Mouse (Mus musculus): ENCODE results near the gene Gm43738. TPM values are rescaled to one million over a fixed set of nuclear protein-coding genes. Genes with fewer than 3 reads are reported as not detected.
A peak's percentile ranks its signal among the peaks of the same experiment; 100 is the strongest.

Gene Gm43738
- polyA plus RNA-seq, 1 experiment from 2014 or later, result not detected

- H3K36me3 ChIP-seq (ENCODE audit: control insufficient read depth, insufficient read depth, low read length), result peaks cover 25% of the 10 kb centered on the region; the same call in 1 of the 2 replicates
Observed at GRCm38 (mm10) chr3:89094021-89094420, 6.9 kb downstream of the Gm43738 start.

GRCm38 (mm10) chr3:89093175-89093574 is 7.7 kb downstream of the Gm43738 start, which contains the start of gene Rusc1:
Gene Rusc1 (minus strand): TSS chr3:89093311.
- Histone ChIP-seq H3K4me3 (ENCODE audit: low read depth, low read length) (peak within 1 kb of the TSS; percentile 73), H3K9me3 (ENCODE audit: control insufficient read depth, low read length) (no peaks in the 10 kb centered on the region), H3K9ac (ENCODE audit: low read depth, low read length) (peak within 1 kb of the TSS; percentile 39), H3K36me3 (ENCODE audit: control insufficient read depth, insufficient read depth, low read length) (peaks cover 20% of the 10 kb centered on the region; the same call in 1 of the 2 replicates), H3K4me1 (replicated peaks; ENCODE audit: control insufficient read depth, insufficient read depth, low read length) (peaks cover 30% of the 10 kb centered on the region), H3K27me3 (replicated peaks; ENCODE audit: control insufficient read depth, insufficient read depth, low read length) (peaks cover 22% of the 10 kb centered on the region), H3K27ac (ENCODE audit: low read depth, low read length) (no peak within 1 kb of the TSS), H3K4me2 (peak within 1 kb of the TSS; percentile 100)
- peak; percentile 52 for ATAC-seq (replicated peaks; ENCODE audit: low FRiP score)
- 4% methylated on average over 18 of the region's 18 CpGs for WGBS
- peak; percentile 77 for DNase-seq (ENCODE audit: low spot score)

More at GRCm38 (mm10) chr3:89094021-89094420, 6.9 kb downstream of the Gm43738 start:
- 84% methylated on average over 10 of the region's 10 CpGs for WGBS
- DNase-seq (ENCODE audit: low spot score) (no peak), ATAC-seq (replicated peaks; ENCODE audit: low FRiP score) (no peak)
- Histone ChIP-seq H3K9me3 (ENCODE audit: control insufficient read depth, low read length) (no peaks in the 10 kb centered on the region), H3K4me3 (ENCODE audit: low read depth, low read length) (no peak overlapping the region), H3K4me2 (no peak overlapping the region), H3K27ac (ENCODE audit: low read depth, low read length) (no peak overlapping the region), H3K4me1 (replicated peaks; ENCODE audit: control insufficient read depth, insufficient read depth, low read length) (peaks cover 23% of the 10 kb centered on the region), H3K27me3 (replicated peaks; ENCODE audit: control insufficient read depth, insufficient read depth, low read length) (peaks cover 22% of the 10 kb centered on the region), H3K9ac (ENCODE audit: low read depth, low read length) (no peak overlapping the region)

- H3K4me3 ChIP-seq (ENCODE audit: low read depth, low read length), result peak overlapping the region; percentile 73
- WGBS, result 26% methylated on average over 11 of the region's 11 CpGs
- no peaks in the 10 kb centered on the region for H3K9me3 ChIP-seq (ENCODE audit: control insufficient read depth, low read length)
- H3K27me3 ChIP-seq (replicated peaks; ENCODE audit: control insufficient read depth, insufficient read depth, low read length), result peaks cover 22% of the 10 kb centered on the region
- ATAC-seq (replicated peaks; ENCODE audit: low FRiP score), result no peak
- H3K27ac ChIP-seq (ENCODE audit: low read depth, low read length), result no peak overlapping the region
- peak overlapping the region; percentile 59 for H3K4me2 ChIP-seq
- no peak for DNase-seq (ENCODE audit: low spot score)
- peak overlapping the region; percentile 39 for H3K9ac ChIP-seq (ENCODE audit: low read depth, low read length)
- peaks cover 17% of the 10 kb centered on the region; the same call in 1 of the 2 replicates for H3K36me3 ChIP-seq (ENCODE audit: control insufficient read depth, insufficient read depth, low read length)
- H3K4me1 ChIP-seq (replicated peaks; ENCODE audit: control insufficient read depth, insufficient read depth, low read length), result peaks cover 34% of the 10 kb centered on the region
Observed at GRCm38 (mm10) chr3:89092509-89093090, 8.3 kb downstream of the Gm43738 start.

GRCm38 (mm10) chr3:89091811-89092508 is 8.9 kb downstream of the Gm43738 start:
- no peak for ATAC-seq (replicated peaks; ENCODE audit: low FRiP score)
- Histone ChIP-seq H3K4me1 (replicated peaks; ENCODE audit: control insufficient read depth, insufficient read depth, low read length) (peaks cover 35% of the 10 kb centered on the region), H3K27ac (ENCODE audit: low read depth, low read length) (no peak overlapping the region), H3K9ac (ENCODE audit: low read depth, low read length) (peak overlapping the region; percentile 65), H3K27me3 (replicated peaks; ENCODE audit: control insufficient read depth, insufficient read depth, low read length) (peaks cover 22% of the 10 kb centered on the region), H3K4me2 (peak overlapping the region; percentile 100), H3K36me3 (ENCODE audit: control insufficient read depth, insufficient read depth, low read length) (peaks cover 13% of the 10 kb centered on the region), H3K4me3 (ENCODE audit: low read depth, low read length) (peak overlapping the region; percentile 73), H3K9me3 (ENCODE audit: control insufficient read depth, low read length) (no peaks in the 10 kb centered on the region)
- no peak for DNase-seq (ENCODE audit: low spot score)
- WGBS, result 14% methylated on average over 20 of the region's 20 CpGs

GRCm38 (mm10) chr3:89090694-89091655 is 9.9 kb downstream of the Gm43738 start:
- Histone ChIP-seq H3K9ac (ENCODE audit: low read depth, low read length) (peak overlapping the region; percentile 65), H3K4me1 (replicated peaks; ENCODE audit: control insufficient read depth, insufficient read depth, low read length) (peaks cover 35% of the 10 kb centered on the region), H3K36me3 (ENCODE audit: control insufficient read depth, insufficient read depth, low read length) (peaks cover 7% of the 10 kb centered on the region), H3K9me3 (ENCODE audit: control insufficient read depth, low read length) (no peaks in the 10 kb centered on the region), H3K4me2 (peak overlapping the region; percentile 100), H3K27me3 (replicated peaks; ENCODE audit: control insufficient read depth, insufficient read depth, low read length) (peaks cover 22% of the 10 kb centered on the region), H3K27ac (ENCODE audit: low read depth, low read length) (peak overlapping the region; percentile 70), H3K4me3 (ENCODE audit: low read depth, low read length) (peak overlapping the region; percentile 73)
- DNase-seq (ENCODE audit: low spot score) (peak; percentile 88), ATAC-seq (replicated peaks; ENCODE audit: low FRiP score) (peak; percentile 52)
- under 1% methylated on average over 68 of the region's 74 CpGs for WGBS

- DNase-seq (ENCODE audit: low spot score) (peak; percentile 86), ATAC-seq (replicated peaks; ENCODE audit: low FRiP score) (peak; percentile 85)
- Histone ChIP-seq H3K27ac (ENCODE audit: low read depth, low read length) (peak overlapping the region; percentile 70), H3K9me3 (ENCODE audit: control insufficient read depth, low read length) (no peaks in the 10 kb centered on the region), H3K27me3 (replicated peaks; ENCODE audit: control insufficient read depth, insufficient read depth, low read length) (peaks cover 22% of the 10 kb centered on the region), H3K4me1 (replicated peaks; ENCODE audit: control insufficient read depth, insufficient read depth, low read length) (peaks cover 35% of the 10 kb centered on the region), H3K9ac (ENCODE audit: low read depth, low read length) (peak overlapping the region; percentile 65), H3K4me2 (peak overlapping the region; percentile 100), H3K36me3 (ENCODE audit: control insufficient read depth, insufficient read depth, low read length) (peaks cover 2% of the 10 kb centered on the region; the same call in 1 of the 2 replicates), H3K4me3 (ENCODE audit: low read depth, low read length) (peak overlapping the region; percentile 73)
- 1% methylated on average over 38 of the region's 40 CpGs for WGBS
Observed at GRCm38 (mm10) chr3:89089882-89090591, 10.9 kb downstream of the Gm43738 start.

GRCm38 (mm10) chr3:89088974-89089373 is 11.9 kb downstream of the Gm43738 start:
- H3K36me3 ChIP-seq (ENCODE audit: control insufficient read depth, insufficient read depth, low read length), result peaks cover 2% of the 10 kb centered on the region; the same call in 1 of the 2 replicates
- no peak for DNase-seq (ENCODE audit: low spot score)
- no peak for ATAC-seq (replicated peaks; ENCODE audit: low FRiP score)
- peak overlapping the region; percentile 62 for H3K9ac ChIP-seq (ENCODE audit: low read depth, low read length)
- peak overlapping the region; percentile 73 for H3K4me3 ChIP-seq (ENCODE audit: low read depth, low read length)
- H3K4me2 ChIP-seq, result peak overlapping the region; percentile 100
- H3K4me1 ChIP-seq (replicated peaks; ENCODE audit: control insufficient read depth, insufficient read depth, low read length), result peaks cover 35% of the 10 kb centered on the region
- no peaks in the 10 kb centered on the region for H3K9me3 ChIP-seq (ENCODE audit: control insufficient read depth, low read length)
- WGBS, result 52% methylated on average over 14 of the region's 14 CpGs
- H3K27ac ChIP-seq (ENCODE audit: low read depth, low read length), result no peak overlapping the region
- peaks cover 22% of the 10 kb centered on the region for H3K27me3 ChIP-seq (replicated peaks; ENCODE audit: control insufficient read depth, insufficient read depth, low read length)
